Mouse (Mus musculus) left cerebral cortex, adult 2 months (tissue): ENCODE measurements at regions not wholly inside any gene's neighbourhood (a gene's known extent, or its start where the extent isn't known, plus 50 kb on each side); places are given as distances from the start of the nearest gene placed in this dataset.

Experiments
- DNase-seq, 2 experiments: peaks; one replicate each; pipeline ENCODE4 v3.0.0; 2021 to 2022; ENCODE audit warnings: low spot score in 2 of 2, mixed read lengths in 1 of 2; ENCODE audit errors: extremely low spot score in 1 of 2
- H3K27ac ChIP-seq: fragments of 200-600 bp; 2 replicates; pipeline ENCODE4 v1.8.1; 2022
- H3K4me3 ChIP-seq: fragments of 200-600 bp; 2 replicates; pipeline ENCODE4 v1.8.1; 2022
- CTCF ChIP-seq: fragments of 200-600 bp; IDR thresholded peaks from 2 replicates; pipeline ENCODE4 v1.8.1; 2022; ENCODE audit warnings: antibody characterized with exemption, mild to moderate bottlenecking, moderate library complexity
- intact Hi-C: fragments of 180-260 bp; cut with DNase I; formaldehyde crosslinking; loops from one replicate; pipeline ENCODE4 v1.15.1; 2025

DNA sequence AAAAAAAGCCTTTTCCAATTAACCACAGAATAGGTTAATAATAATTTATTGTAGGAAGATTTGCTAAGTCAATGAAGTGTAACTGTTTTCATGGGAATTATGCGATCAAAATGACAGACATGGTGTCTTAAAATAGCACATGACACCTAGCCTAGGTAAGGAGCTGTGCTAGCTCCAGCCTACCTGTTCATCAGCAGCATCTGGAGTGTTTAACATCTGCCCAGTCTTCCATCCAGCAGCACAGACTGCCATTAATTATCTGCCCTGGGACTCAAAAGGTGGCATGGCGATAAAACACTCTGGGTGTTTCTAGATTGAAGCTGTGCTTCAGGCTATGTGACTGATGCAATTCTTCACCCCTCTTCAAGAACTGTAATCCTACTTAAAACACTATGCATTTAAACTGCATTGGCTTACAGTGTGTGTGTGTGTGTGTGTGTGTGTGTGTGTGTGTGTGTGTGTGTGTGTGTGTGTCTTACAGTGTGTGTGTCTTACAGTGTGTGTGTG lies 296.4 kb downstream of the Rnd3 start:
- TF ChIP-seq CTCF: no peak
- intact Hi-C loops: no loop called here

DNA sequence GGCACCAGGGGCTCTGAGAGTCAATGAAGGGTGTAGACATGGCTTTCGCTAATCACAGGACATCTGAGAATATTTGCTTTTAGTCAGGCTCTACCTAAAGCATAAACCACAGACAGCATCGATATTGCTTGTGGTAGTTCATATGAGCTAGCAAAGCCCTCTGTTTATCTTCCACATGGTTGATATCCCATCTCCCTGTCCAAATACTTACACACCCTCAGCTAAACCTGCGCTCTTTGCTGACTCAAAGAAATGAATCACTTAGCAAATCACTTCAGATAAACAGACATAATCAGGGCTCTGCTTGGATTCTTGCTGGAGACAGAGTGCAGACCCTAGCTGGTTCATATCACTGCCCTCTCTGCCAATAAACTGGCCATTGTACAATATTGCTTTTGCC lies 298.8 kb downstream of the Rnd3 start:
- no peak overlapping the region for H3K4me3 ChIP-seq
- TF ChIP-seq CTCF: no peak
- DNase-seq: no peak
- H3K27ac ChIP-seq: no peak overlapping the region
- intact Hi-C loops: no loop called here

More for the DNA sequence above, 296.4 kb downstream of the Rnd3 start:
- H3K4me3 ChIP-seq: no peak overlapping the region
- no peak for DNase-seq
- H3K27ac ChIP-seq: no peak overlapping the region

DNA sequence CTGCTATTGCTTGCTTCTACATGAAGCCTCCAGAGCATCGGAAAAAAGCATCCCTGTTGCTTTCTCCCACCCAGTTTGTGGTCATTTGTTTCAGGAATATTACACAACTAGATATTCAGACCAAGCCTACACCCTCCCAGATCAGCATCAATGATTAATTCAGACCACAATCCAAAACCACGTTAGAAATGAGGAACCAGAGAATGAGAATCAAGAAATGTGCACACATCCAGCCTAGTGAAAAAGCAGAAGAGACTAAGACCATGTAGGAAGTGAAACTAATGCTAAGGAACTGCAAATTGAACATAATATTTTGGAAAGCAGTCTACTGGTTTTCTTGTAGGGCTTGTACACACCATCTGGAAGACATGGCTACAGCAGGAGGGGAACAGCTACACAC lies 307.0 kb downstream of the Rnd3 start:
- no peak overlapping the region for H3K27ac ChIP-seq
- no peak for DNase-seq
- intact Hi-C loops: no loop called here
- no peak overlapping the region for H3K4me3 ChIP-seq
- no peak for TF ChIP-seq CTCF

DNA sequence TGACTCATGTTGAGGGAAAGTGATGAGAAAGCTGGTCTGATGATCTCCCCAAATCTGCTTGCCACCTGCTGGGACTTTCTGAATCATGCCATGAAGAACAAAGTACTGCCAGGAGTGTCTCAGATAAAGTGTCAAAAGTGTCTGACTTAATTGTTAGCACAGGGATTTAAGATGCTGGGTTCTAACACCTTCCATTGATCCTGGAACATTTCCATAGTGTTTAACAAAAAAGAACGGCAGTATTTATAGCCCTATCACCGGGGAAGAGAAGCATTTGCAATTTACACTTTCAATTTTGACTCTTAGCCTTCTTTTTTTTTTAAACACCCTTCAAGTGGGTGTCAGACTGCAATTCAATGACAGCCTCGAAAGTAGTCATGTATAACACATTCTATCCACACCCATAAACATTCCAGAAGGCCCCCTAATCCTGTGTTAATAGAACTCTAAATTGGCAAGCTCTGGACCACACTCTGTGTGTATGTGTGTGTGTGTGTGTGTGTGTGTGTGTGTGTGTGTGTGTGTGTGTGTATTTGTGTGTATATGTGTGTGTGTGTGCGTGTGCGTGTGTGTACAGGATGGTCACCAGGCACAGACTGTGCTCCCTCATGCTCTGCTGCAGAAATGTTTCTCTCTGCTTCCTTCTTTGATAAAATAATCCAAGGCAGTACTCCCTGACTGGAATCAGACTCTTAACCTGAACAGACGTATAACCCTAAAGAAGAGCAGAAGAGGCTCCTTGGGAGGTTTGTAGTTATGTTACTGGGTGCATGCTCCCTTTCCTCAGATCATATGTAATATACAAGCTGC lies 313.2 kb downstream of the Rnd3 start:
- intact Hi-C loops: no loop called here
- Histone ChIP-seq H3K27ac (no peak overlapping the region), H3K4me3 (no peak overlapping the region)
- DNase-seq: no peak
- TF ChIP-seq CTCF: no peak

DNA sequence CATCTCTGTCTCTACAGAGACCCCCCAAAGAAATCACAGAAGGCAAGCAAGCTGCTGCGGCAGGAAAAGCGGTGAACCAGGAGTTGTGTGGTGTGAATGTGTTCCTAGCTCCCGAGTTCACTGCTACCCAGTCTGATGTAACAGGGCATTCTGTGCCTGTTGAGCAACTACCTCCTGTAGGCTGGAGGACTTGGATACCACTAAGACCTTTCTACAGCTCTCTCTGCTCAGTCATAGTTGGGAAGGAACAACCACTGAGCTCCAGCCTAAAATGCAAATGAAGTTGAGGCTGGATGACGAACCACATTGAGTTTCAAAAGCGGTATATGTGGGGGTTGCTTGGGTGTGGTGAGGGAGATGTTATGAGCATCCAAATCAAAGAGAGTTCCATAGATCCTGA lies 315.1 kb downstream of the Rnd3 start:
- Histone ChIP-seq H3K4me3 (no peak overlapping the region), H3K27ac (no peak overlapping the region)
- no peak for DNase-seq
- no peak for TF ChIP-seq CTCF
- intact Hi-C loops: no loop called here

DNA sequence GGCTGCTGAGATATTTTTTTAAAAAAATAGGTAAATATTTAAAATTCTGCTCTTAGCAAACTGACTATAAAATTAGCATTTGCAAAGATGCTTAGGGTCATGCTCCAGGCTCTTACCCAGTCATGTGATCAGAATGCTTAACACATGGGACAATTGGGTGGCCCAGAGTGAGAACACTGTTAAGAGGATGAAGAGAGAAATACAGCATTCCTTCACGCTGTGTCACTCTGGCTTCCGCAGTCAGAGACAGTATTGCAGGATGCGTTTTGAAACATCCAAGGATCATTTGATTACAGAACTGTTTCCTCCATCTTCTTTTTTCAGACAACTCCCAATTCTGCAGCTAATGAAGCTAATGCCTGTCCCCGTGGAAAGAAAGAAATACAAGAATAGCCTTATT lies 316.4 kb downstream of the Rnd3 start:
- H3K4me3 ChIP-seq: no peak overlapping the region
- TF ChIP-seq CTCF: no peak
- DNase-seq: no peak
- intact Hi-C loops: no loop called here
- no peak overlapping the region for H3K27ac ChIP-seq

DNA sequence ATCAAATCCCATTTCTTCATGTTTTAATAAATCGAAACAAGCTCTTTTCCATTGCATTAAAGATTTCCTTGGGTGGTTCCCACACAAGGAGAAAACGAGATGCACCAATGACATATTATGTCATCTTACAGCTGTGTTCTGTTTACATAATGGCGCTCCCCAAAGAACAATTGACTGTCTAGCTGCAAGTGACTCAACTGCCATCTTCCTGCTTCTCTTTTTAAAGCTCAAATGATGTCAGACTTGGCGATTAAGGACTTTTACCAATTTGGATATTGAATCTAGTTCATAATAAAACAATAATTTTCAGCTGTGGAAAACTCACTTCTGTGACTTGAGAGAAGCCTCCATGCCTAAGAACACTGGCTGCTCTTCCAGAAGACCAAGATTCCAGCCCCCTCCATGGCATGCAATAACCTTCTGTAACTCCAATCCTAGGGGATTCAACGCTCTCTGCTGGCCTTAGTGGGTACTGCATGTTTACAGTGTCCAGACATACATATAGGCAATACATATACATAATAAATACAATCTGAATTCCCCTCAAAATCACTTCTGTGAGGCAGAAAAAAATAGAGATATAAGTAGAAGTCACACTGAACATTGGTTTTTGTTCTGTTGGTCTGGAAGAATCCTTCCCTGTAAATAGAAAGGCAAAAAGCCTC lies 318.7 kb downstream of the Rnd3 start:
- no peak overlapping the region for H3K27ac ChIP-seq
- TF ChIP-seq CTCF: peak; percentile 27
- no peak overlapping the region for H3K4me3 ChIP-seq
- no peak for DNase-seq
- intact Hi-C loops: no loop called here

DNA sequence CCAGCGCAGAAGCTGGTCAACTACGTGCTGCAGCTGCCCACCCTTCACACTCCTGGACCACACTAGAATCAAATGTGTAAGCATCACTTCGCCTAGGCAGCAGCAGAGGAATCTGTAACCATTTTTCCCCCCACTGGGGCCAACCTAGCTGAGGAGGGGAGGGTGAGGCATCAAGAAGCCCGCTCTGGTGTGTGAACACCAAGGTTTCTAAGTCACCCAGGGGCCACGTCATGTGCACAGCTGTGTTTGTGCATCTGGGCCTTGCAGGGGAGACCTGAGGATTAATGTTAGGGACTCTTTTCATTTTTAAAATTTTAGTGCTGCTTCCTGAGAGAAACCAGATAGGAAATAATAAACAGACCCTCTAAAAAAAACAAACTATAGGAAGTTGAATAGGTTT lies 321.8 kb downstream of the Rnd3 start:
- no peak overlapping the region for H3K4me3 ChIP-seq
- intact Hi-C loops: no loop called here
- no peak for DNase-seq
- no peak overlapping the region for H3K27ac ChIP-seq
- TF ChIP-seq CTCF: no peak

DNA sequence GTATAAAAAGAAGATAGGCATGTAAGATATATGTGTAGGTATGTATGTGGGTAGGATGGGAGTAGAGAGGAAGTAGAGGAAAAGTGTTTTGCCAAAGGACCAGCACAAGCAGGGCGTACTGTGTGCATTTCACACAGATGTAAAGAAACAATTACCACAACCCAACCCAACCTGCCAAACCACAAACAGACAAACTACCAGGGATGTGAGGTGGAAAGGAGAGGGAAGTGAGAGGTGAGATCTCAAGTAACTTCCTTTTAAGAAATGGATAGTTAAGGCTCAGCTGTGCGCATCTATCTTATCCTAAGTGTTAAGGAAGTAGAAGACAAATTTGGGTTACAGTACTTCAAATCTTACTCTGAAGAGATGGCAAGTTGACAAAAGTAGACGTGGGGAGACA lies 322.4 kb downstream of the Rnd3 start:
- intact Hi-C loops: no loop called here
- no peak overlapping the region for H3K27ac ChIP-seq
- DNase-seq: no peak
- no peak for TF ChIP-seq CTCF
- H3K4me3 ChIP-seq: no peak overlapping the region

DNA sequence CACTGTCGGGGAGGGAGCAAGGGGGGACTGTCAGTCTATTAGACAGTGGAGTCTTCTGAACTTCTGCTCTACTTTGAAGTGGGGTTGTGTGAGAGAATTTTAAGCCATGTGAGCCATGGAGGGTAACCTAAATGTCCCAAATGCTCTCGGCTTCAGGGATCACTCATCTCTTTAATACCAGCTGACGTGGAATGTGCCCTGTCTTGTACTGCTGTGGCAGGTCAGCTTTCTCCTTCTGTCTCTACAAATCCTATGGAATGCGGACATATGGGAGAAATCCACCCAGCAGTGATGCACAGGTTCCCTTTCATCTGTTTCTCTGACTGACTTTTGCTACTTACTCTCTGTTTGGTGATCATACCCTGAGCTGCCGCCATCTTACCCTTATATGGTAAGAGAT lies 323.3 kb downstream of the Rnd3 start:
- no peak for TF ChIP-seq CTCF
- H3K27ac ChIP-seq: no peak overlapping the region
- H3K4me3 ChIP-seq: no peak overlapping the region
- intact Hi-C loops: no loop called here
- DNase-seq: no peak

DNA sequence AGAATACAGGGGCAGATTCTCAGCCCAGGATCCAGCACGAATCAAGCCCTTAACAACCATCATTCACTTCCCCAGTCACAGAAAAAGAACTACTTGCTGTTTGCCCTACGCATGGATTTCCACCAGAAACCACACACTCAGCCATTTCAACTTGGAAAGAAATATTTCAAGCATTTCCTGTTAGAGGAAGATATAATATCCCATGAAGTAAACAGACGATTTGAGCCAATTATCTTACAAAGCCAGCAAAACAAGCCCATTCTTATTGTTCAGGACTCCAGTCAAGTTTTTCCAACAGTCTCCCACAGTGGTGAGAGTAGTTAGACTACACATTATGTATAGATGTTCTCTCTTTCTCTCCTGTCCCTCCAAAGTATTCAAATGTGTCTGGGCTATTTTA lies 324.1 kb downstream of the Rnd3 start:
- no peak for DNase-seq
- TF ChIP-seq CTCF: no peak
- intact Hi-C loops: no loop called here
- H3K27ac ChIP-seq: no peak overlapping the region
- no peak overlapping the region for H3K4me3 ChIP-seq

DNA sequence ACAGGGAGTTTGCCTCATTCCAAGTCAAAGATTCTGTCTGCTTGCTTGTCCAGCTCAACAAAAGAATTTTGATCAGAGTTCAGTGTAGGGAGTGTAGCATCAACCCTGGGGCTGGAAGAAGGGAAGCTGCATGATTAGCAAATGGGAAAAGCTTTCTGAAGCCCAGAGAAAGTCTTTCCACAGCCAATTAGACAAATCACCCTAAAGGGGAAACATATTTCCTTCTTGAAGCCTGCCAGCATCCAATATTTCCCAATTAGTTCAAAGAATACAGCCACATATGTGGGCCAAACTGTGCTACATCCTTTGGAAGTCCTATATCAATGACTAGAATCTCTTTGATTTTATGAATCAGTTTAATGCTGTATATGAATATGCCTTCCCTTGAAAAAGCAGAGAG lies 326.2 kb downstream of the Rnd3 start:
- H3K27ac ChIP-seq: no peak overlapping the region

DNA sequence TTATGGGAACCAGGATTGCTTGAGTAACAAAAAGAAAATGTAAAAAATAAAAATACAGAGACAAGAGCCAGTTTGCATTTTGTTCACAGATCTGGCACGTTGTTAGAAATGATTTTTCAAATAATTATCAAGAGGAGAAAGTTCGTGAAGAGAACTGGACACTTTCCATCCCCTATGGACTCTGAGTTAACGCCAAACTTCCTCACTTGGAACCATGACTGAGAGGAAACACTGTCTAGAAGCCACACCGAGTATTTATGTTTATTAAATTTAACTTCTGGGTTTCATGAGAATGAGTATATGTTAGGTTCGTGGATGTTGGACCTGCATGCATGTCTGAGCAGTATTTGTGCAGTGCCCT lies 329.6 kb downstream of the Rnd3 start:
- intact Hi-C loops: no loop called here
- H3K27ac ChIP-seq: no peak overlapping the region
- DNase-seq: no peak

More for the DNA sequence above, 326.2 kb downstream of the Rnd3 start:
- no peak overlapping the region for H3K4me3 ChIP-seq
- TF ChIP-seq CTCF: no peak
- intact Hi-C loops: no loop called here
- no peak for DNase-seq

More for the DNA sequence above, 329.6 kb downstream of the Rnd3 start:
- no peak for TF ChIP-seq CTCF
- no peak overlapping the region for H3K4me3 ChIP-seq
